ENCODE assay signal across 25 mouse cellular contexts in the genomic region with DNA sequence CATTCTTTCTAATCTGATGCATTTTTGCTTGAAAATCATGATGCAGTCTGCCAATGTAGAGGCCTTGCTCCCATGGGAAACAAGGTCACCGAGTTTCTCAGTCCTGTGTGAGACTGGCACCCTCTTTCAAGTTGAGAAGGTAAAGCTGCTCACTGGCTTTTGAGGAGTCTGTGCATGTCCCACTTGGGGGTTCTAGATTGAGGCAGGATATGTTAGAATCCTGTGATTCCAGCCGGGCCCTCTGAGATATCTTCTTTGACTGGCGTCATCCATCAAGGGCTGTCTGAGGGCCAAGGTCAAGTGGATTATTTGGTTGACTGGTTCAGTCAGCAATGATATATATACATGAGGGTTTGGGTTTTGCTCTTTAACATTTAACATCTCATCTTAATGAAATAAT. TPM values are rescaled to one million over a fixed set of nuclear protein-coding genes. Genes with fewer than 3 reads are reported as not detected.
DNase-seq lines count a peak whose midpoint lies in the region; ATAC-seq and TF ChIP-seq lines count a peak whose summit lies in the region.
"Had no signal": no experiment of that assay in that cellular context is flagged by ENCODE, and none has a peak within 500 bp of the region (broad histone marks: within the 10 kb centered on the region; RNA-seq: fewer than 3 reads in every experiment).

No protein-coding gene starts in this region.

- no peaks in the 10 kb centered on the region for H3K36me3 ChIP-seq in intestine, embryonic 14.5 days (ENCODE audit: control insufficient read depth, insufficient read depth, low read length)
- 0 out of 2 replicates have a peak, but pooled peaks cover 8% of the 10 kb centered on the region for H3K36me3 ChIP-seq in intestine, postnatal 0 days (ENCODE audit: control insufficient read depth, insufficient read depth)
- no peaks in the 10 kb centered on the region for H3K36me3 ChIP-seq in liver, embryonic 11.5 days (ENCODE audit: control insufficient read depth, insufficient read depth, low read length)
- H3K36me3 ChIP-seq: embryonic facial prominence, embryonic 12.5 days had no signal

- H3K9ac ChIP-seq in intestine, embryonic 14.5 days (ENCODE audit: low read length), result no peak overlapping the region
- H3K9ac ChIP-seq in intestine, postnatal 0 days (ENCODE audit: low read depth, low read length), result no peak overlapping the region
- no peak overlapping the region for H3K9ac ChIP-seq in liver, embryonic 11.5 days (ENCODE audit: low read depth, low read length)
- H3K9ac ChIP-seq: embryonic facial prominence, embryonic 12.5 days; forebrain, embryonic 13.5 days; forebrain, embryonic 15.5 days; forebrain, postnatal 0 days had no signal

- DNase-seq in adrenal gland, adult 2 months, result peak; percentile 21
- no peak for DNase-seq in adrenal gland, postnatal 36 days
- peak; percentile 64 for DNase-seq in heart, adult 11 months
- no peak for DNase-seq in heart, postnatal 36 days
- DNase-seq in intestine, embryonic 14.5 days (ENCODE audit: low spot score), result peak; percentile 46
- DNase-seq in liver, embryonic 11.5 days (ENCODE audit: low spot score), result peak; percentile 17
- DNase-seq in liver, result no peak
- DNase-seq: adrenal gland, postnatal 10 days; adrenal gland, postnatal 25 days; B cell, adult 2 months; cerebellum, adult 11-12 months; cerebellum, adult 2 months; cerebellum, adult 9-10 months; cerebellum, postnatal 10 days; cerebellum, postnatal 25 days; forebrain, postnatal 0 days had no signal

- WGBS in intestine, embryonic 14.5 days, result 57% methylated on average over 3 of the region's 3 CpGs
- WGBS in intestine, postnatal 0 days, result 66% methylated on average over 3 of the region's 3 CpGs
- WGBS in liver, embryonic 11.5 days, result 86% methylated on average over 3 of the region's 3 CpGs

- H3K27ac ChIP-seq in intestine, embryonic 14.5 days (ENCODE audit: low read depth), result no peak overlapping the region
- H3K27ac ChIP-seq in intestine, postnatal 0 days (ENCODE audit: low read depth, low read length), result no peak overlapping the region
- no peak overlapping the region for H3K27ac ChIP-seq in liver, embryonic 11.5 days (ENCODE audit: low read depth, low read length)
- H3K27ac ChIP-seq: embryonic facial prominence, embryonic 10.5 days; embryonic facial prominence, embryonic 12.5 days; forebrain, embryonic 13.5 days; forebrain, embryonic 15.5 days had no signal

- H3K4me2 ChIP-seq in intestine, embryonic 14.5 days (ENCODE audit: low read length), result no peak overlapping the region
- no peak overlapping the region for H3K4me2 ChIP-seq in intestine, postnatal 0 days (replicated peaks; ENCODE audit: low read depth)
- no peak overlapping the region for H3K4me2 ChIP-seq in liver, embryonic 11.5 days
- H3K4me2 ChIP-seq: embryonic facial prominence, embryonic 12.5 days; forebrain, embryonic 13.5 days; forebrain, embryonic 15.5 days had no signal

- H3K4me3 ChIP-seq in intestine, embryonic 14.5 days (ENCODE audit: low read depth, low read length), result no peak overlapping the region
- H3K4me3 ChIP-seq in intestine, postnatal 0 days (ENCODE audit: low read depth, low read length), result no peak overlapping the region
- no peak overlapping the region for H3K4me3 ChIP-seq in liver, embryonic 11.5 days (ENCODE audit: low read depth, low read length)
- H3K4me3 ChIP-seq: embryonic facial prominence, embryonic 10.5 days; embryonic facial prominence, embryonic 12.5 days; forebrain, embryonic 13.5 days; forebrain, embryonic 15.5 days had no signal

- peaks cover 7% of the 10 kb centered on the region; the same call in 1 of the 2 replicates for H3K9me3 ChIP-seq in intestine, embryonic 14.5 days (ENCODE audit: control insufficient read depth, low read length)
- no peaks in the 10 kb centered on the region for H3K9me3 ChIP-seq in intestine, postnatal 0 days (ENCODE audit: control insufficient read depth)
- no peaks in the 10 kb centered on the region for H3K9me3 ChIP-seq in liver, embryonic 11.5 days (ENCODE audit: control insufficient read depth, low read length)
- H3K9me3 ChIP-seq: embryonic facial prominence, embryonic 10.5 days; embryonic facial prominence, embryonic 12.5 days; forebrain, embryonic 13.5 days; forebrain, embryonic 15.5 days had no signal

- ATAC-seq in intestine, embryonic 14.5 days (replicated peaks; ENCODE audit: low FRiP score, low TSS enrichment, low read depth), result no peak
- no peak for ATAC-seq in intestine, postnatal 0 days
- ATAC-seq in liver, embryonic 11.5 days (replicated peaks; ENCODE audit: low FRiP score), result no peak
- ATAC-seq: activated CD4-positive, CD25-positive, alpha-beta regulatory T cell, adult 4 months; CD4-positive, CD25-positive, alpha-beta regulatory T cell, adult 4 months; forebrain, embryonic 13.5 days; forebrain, embryonic 15.5 days; forebrain, postnatal 0 days; Patski had no signal

- intact Hi-C loops in heart, postnatal 36 days (cut with DNase I), result no loop called here

- no peaks in the 10 kb centered on the region for H3K27me3 ChIP-seq in intestine, embryonic 14.5 days (replicated peaks; ENCODE audit: control insufficient read depth, insufficient read depth, low read length)
- H3K27me3 ChIP-seq in intestine, postnatal 0 days (replicated peaks; ENCODE audit: control insufficient read depth, insufficient read depth, low read length), result no peaks in the 10 kb centered on the region
- no peaks in the 10 kb centered on the region for H3K27me3 ChIP-seq in liver, embryonic 11.5 days (replicated peaks; ENCODE audit: control insufficient read depth, insufficient read depth, low read length)
- H3K27me3 ChIP-seq: CH12.LX; embryonic facial prominence, embryonic 12.5 days; forebrain, embryonic 13.5 days; forebrain, embryonic 15.5 days; Patski had no signal

- H3K4me1 ChIP-seq in intestine, embryonic 14.5 days (replicated peaks; ENCODE audit: control insufficient read depth, insufficient read depth, low read length), result no peaks in the 10 kb centered on the region
- H3K4me1 ChIP-seq in intestine, postnatal 0 days (replicated peaks; ENCODE audit: control insufficient read depth, insufficient read depth, low read length), result no peaks in the 10 kb centered on the region
- H3K4me1 ChIP-seq in liver, embryonic 11.5 days (replicated peaks; ENCODE audit: control insufficient read depth, insufficient read depth, low read length), result no peaks in the 10 kb centered on the region
- H3K4me1 ChIP-seq: embryonic facial prominence, embryonic 12.5 days; forebrain, embryonic 13.5 days; forebrain, embryonic 15.5 days had no signal

- TF ChIP-seq CTCF in intestine, postnatal 0 days (IDR thresholded peaks at IDR 0.05; ENCODE audit: low read depth), result no peak

RNA-seq across cellular contexts. Expression of a gene that starts 21.3 kb away (rescaled TPM):
- 10 to 100 TPM; 10.4 to 25.8 TPM for total RNA-seq in adrenal gland, adult 2 months (2021)
- polyA plus RNA-seq in adrenal gland, adult 2 months (2012; rRNA removed), result 4.3 and 8.7 TPM in 2 replicates
- total RNA-seq in adrenal gland, postnatal 36 days (2021), result 10 to 100 TPM; 12.3 to 16.1 TPM
- total RNA-seq in heart, postnatal 36 days (2021), result under 1 TPM; 0.62 to 0.94 TPM
- 13.3 and 13.9 TPM in 2 replicates for polyA plus RNA-seq in intestine, embryonic 14.5 days (2014; fragmentation: Nextera tagmentation; extraction: Ambion mirVana)
- polyA plus RNA-seq in intestine, postnatal 0 days (2015; fragmentation: Nextera tagmentation; extraction: Ambion mirVana), result 3.3 and 4.3 TPM in 2 replicates
- 9.6 and 10.1 TPM in 2 replicates for polyA plus RNA-seq in liver, embryonic 11.5 days (2014; fragmentation: Nextera tagmentation; extraction: Ambion mirVana)

RNA-seq across cellular contexts. Expression of a gene that starts 40.1 kb away (rescaled TPM):
- 100 to 1,000 TPM; 445 to 681 TPM for total RNA-seq in adrenal gland, adult 2 months (2021)
- 1,063 and 1,394 TPM in 2 replicates for polyA plus RNA-seq in adrenal gland, adult 2 months (2012; rRNA removed)
- 100 to 1,000 TPM; 636 to 846 TPM for total RNA-seq in adrenal gland, postnatal 36 days (2021)
- total RNA-seq in heart, postnatal 36 days (2021), result 100 to 1,000 TPM; 231 to 254 TPM
- polyA plus RNA-seq in intestine, embryonic 14.5 days (2014; fragmentation: Nextera tagmentation; extraction: Ambion mirVana), result 43.2 and 55.6 TPM in 2 replicates
- 20.0 and 27.4 TPM in 2 replicates for polyA plus RNA-seq in intestine, postnatal 0 days (2015; fragmentation: Nextera tagmentation; extraction: Ambion mirVana)
- 63.6 and 85.2 TPM in 2 replicates for polyA plus RNA-seq in liver, embryonic 11.5 days (2014; fragmentation: Nextera tagmentation; extraction: Ambion mirVana)

Comparison
In these comparisons a context has a peak if more than half of its experiments do, and no peak if none do; other contexts are left out.
1. DNase-seq: peak in adrenal gland, adult 2 months (single experiment), heart, adult 11 months (single experiment), intestine, embryonic 14.5 days (single experiment) and liver, embryonic 11.5 days (single experiment); none in adrenal gland, postnatal 36 days (0 of 2), heart, postnatal 36 days (0 of 2) and liver (single experiment).
2. RNA of a gene that starts 40.1 kb away (polyA plus RNA-seq): 1,063 to 1,394 TPM in adrenal gland, adult 2 months; 63.6 to 85.2 TPM in liver, embryonic 11.5 days, 43.2 to 55.6 TPM in intestine, embryonic 14.5 days and 20.0 to 27.4 TPM in intestine, postnatal 0 days; every median in the first group is over 10 times any median in the second.